Mouse (Mus musculus) urinary bladder, postnatal 4 days (tissue): ENCODE measurements around the gene Bcl7c.
"Not testable (repeated sequence)": the region's sequence is repeated elsewhere in the genome, so short reads cannot be mapped to it uniquely, and the experiment has no call there.

Source experiments
- DNase-seq, 2 experiments: peaks; one replicate each; pipeline ENCODE4 v3.0.0; 2021 to 2022; ENCODE audit warnings: low spot score in 2 of 2

Bcl7c gene

GRCm38 (mm10) chr7:127708207-127709078, at the start of gene Bcl7c:
Gene Bcl7c (minus strand): TSS chr7:127708933.
- peak; percentile 93 to 94 for DNase-seq

GRCm38 (mm10) chr7:127753741-127754140, 45.0 kb upstream of the Bcl7c start:
- no peak for DNase-seq

- DNase-seq, result no peak
Measured at GRCm38 (mm10) chr7:127753158-127753557, 44.4 kb upstream of the Bcl7c start.

- no peak for DNase-seq
Measured at GRCm38 (mm10) chr7:127752069-127752468, 43.3 kb upstream of the Bcl7c start.

GRCm38 (mm10) chr7:127751619-127752018, 42.9 kb upstream of the Bcl7c start:
- DNase-seq, result no peak

GRCm38 (mm10) chr7:127750131-127751127, 41.7 kb upstream of the Bcl7c start:
- no peak for DNase-seq

GRCm38 (mm10) chr7:127748235-127748560, 39.5 kb upstream of the Bcl7c start:
- no peak for DNase-seq

GRCm38 (mm10) chr7:127747559-127748234, 39.0 kb upstream of the Bcl7c start:
- DNase-seq, result no peak

GRCm38 (mm10) chr7:127746494-127747491, 38.1 kb upstream of the Bcl7c start:
- DNase-seq, result peak in 1 of 2 experiments; percentile 47

GRCm38 (mm10) chr7:127745652-127746493, 37.1 kb upstream of the Bcl7c start:
- DNase-seq, result peak; percentile 93 to 94

- peak; percentile 89 to 91 for DNase-seq
Measured at GRCm38 (mm10) chr7:127745251-127745651, 36.5 kb upstream of the Bcl7c start.

- DNase-seq, result peak; percentile 63 to 75
Measured at GRCm38 (mm10) chr7:127744366-127745045, 35.8 kb upstream of the Bcl7c start, which contains the start of gene Fbxl19. Gene Fbxl19 (plus strand): TSS chr7:127744543.

- not testable (repeated sequence) for DNase-seq
Measured at GRCm38 (mm10) chr7:127732066-127732465, 23.3 kb upstream of the Bcl7c start, which contains the start of gene Ctf2. Gene Ctf2 (minus strand): TSS chr7:127732166.

GRCm38 (mm10) chr7:127730170-127730569, 21.4 kb upstream of the Bcl7c start:
- no peak for DNase-seq

- DNase-seq, result no peak
Measured at GRCm38 (mm10) chr7:127727898-127728297, 19.2 kb upstream of the Bcl7c start.

- no peak for DNase-seq
Measured at GRCm38 (mm10) chr7:127725924-127726323, 17.2 kb upstream of the Bcl7c start.

GRCm38 (mm10) chr7:127725490-127725889, 16.8 kb upstream of the Bcl7c start:
- DNase-seq, result no peak

- DNase-seq, result peak in 1 of 2 experiments; percentile 48
Measured at GRCm38 (mm10) chr7:127719258-127719657, 10.5 kb upstream of the Bcl7c start.

- DNase-seq, result no peak
Measured at GRCm38 (mm10) chr7:127718339-127718738, 9.6 kb upstream of the Bcl7c start.
